Mouse (Mus musculus): ENCODE measurements around the gene Ccr6.

DNA sequence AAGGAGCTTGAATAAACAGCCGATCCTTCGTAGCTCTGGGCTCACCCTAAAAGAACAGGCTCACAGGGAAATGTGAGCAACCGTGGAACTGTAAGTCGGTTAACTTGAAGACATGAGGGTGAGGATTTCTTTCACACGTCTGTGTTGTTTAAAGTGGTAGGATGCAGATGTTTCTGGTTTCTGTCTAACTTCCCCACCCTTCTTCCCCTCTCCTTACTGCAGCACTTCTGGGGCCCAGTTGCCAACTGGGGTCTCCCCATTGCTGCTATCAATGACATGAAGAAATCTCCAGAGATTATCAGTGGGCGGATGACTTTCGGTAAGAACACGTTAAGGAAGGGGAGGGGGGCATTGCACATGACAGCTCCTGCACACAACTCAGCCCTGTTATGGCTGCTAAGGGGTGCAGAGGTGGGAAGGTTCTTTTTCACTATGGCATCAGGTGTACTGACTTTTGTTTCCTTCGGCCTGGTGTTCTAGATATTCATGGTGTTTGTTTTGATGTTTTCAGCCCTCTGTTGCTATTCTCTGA, 60.5 kb downstream of the Ccr6 start:
- TF ChIP-seq CTCF (IDR thresholded peaks at IDR 0.05; ENCODE audit: low read depth) (no peak), EP300 (optimal IDR thresholded peaks at IDR 0.05) (no peak)
